Mouse (Mus musculus) embryo, embryonic 11 days (tissue): Measurements from ENCODE around the gene Hivep3.

Experiments used
- DNase-seq: peaks from one replicate; pipeline ENCODE4 v3.0.0-alpha.2; 2015

Hivep3 gene

DNA sequence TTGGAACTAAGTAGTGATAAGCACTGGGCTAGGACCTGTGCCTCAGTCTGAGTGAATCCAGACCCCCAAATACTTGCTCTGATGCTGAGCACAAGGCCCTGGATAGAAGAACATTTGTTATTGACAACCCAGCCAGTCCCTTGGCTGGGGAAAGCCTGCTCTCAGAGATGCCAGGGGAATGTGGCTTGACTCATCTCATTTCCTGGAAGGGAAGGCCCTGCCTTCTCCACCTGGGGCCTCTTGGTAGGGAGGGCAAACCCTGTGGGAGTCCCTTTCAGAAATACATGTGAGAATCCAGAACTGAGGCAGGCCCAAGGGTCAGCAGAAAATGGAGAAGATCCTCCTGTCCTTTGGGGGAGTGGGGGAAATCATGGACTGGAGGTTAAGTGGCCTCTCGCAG lies 294.1 kb downstream of the Hivep3 start:
- DNase-seq = no peak

GRCm38 (mm10) chr4:120029937-120030336 lies 296.4 kb downstream of the Hivep3 start:
- DNase-seq = no peak

DNA sequence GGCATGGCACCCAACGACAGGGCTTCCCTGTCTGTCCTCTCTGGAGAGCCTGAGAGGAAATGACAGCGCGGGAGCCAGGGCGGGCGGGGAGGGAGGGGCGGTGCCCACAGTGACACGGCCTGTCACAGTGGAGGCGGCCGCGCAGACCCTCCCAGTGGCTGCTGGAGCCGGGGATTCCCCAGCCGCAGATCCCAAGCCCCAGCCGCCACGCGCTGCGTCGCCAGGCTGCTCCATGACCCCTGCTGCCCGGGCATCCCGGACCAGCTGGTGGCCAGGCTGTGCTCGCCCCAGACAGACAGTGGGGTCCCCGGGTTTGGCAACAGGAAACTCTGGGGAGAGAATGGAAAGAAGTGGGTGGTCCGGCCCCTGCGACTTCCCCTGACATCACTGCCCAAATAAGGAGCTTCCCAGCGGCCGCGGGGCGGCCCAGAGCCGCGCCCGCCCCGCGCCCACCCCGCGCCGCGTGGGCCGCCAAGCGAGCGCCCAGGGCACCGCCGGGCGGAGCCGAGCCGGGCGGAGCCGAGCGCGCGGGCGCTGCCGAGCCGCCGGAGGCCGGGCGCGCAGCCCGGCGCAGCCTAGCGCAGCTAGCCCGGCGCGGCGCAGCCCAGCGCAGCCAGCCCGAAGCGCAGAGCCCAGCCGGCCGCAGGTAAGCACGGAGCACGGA lies 298.9 kb downstream of the Hivep3 start:
- peak; percentile 76 for DNase-seq

GRCm38 (mm10) chr4:120032984-120033355 lies 299.4 kb downstream of the Hivep3 start:
- DNase-seq = no peak

DNA sequence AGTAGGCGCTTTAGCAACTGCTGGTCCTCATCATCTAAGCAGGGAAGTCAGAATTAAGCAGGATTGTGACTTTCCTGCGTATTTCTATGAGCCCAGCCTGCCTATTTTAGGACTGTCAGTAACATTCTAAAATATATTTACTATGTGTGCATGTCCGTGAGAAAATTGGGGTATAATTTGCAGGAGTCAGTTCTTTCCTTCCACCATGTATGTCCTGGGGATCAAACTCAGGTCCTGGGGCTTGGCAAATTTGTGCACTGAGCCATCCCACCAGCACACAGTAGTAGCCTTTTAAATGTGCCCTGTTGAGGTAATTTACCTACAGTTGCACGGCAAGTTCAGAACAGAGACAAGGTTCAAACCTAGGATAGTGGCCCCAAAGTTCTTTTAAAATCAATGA lies 302.7 kb downstream of the Hivep3 start:
- DNase-seq = no peak

DNA sequence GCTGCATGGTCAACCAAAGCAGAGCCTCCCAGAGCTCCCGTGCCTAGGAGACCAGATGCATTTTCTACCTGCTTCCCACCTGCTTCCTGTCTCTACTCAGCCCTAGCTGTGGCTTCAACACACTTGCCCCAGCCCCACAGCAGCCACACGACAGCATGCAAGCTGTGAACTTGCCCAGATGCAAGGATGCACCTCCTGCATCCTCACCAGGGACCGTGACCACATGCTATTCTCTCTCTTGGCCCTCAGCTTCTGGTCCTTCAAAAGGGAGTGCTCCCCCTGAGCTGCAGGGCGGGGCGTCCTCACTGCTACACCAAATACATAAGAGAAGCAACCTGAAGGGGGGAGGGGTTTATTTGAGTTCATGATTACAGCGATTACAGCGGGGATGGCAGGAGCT lies 303.4 kb downstream of the Hivep3 start:
- no peak for DNase-seq

DNA sequence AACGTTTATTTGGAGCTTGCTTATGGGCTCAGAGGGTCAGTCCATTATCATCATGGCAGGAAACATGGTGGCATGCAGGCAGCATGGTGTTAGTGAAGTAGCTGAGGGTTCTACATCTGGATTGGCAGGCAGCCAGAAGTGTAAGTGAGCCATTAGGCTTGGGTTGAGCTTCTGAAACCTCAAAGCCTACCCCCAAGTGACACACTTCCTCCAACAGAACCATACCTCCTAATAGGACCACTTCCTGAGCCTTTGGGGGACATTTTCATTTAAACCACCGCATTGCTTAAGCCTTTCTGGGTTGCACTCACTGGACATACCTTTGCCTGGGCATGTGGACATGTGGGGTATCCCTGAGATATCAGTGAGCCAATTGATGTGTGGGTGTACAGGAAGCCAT lies 307.9 kb downstream of the Hivep3 start:
- DNase-seq = no peak

DNA sequence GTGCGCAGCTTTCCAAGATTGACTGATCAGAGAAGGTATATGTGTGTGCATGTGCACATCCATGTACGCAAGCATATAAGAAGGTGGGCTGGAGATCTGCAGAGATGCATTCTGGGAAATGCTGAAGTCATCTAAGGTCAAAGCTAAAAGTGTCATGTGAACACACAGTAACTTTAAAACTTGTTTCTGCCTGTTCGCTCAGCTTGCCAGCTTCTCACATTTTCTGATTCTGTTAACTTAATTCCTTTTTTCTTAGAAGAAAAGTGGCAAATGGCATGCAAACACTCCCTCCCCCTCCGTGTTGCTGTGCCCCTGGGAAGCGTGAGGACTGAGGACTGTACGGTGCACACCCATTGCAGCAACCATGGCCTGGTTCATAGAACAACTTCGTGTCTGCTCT lies 308.9 kb downstream of the Hivep3 start:
- no peak for DNase-seq

DNA sequence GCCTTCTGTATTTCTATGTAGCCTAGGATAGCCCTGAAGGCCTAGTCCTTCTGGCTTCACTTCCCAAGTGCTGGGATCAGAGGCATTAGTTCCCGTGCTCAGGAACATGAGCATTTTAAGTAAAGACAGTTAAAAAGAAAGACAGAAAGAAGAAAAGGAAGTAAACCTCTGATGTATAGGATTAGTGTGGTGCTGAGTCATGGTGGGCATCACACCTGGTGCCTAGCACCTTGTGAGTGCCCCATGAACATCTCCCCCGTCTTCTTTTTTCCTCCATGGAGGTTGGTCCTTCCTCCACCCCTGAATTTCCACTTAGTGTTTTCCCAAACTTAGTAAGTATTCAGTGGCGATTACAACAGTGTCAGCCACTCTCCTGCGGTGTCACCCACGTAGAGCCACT lies 311.0 kb downstream of the Hivep3 start:
- no peak for DNase-seq

- DNase-seq = no peak
Observed at GRCm38 (mm10) chr4:120045131-120045537, 311.6 kb downstream of the Hivep3 start.

DNA sequence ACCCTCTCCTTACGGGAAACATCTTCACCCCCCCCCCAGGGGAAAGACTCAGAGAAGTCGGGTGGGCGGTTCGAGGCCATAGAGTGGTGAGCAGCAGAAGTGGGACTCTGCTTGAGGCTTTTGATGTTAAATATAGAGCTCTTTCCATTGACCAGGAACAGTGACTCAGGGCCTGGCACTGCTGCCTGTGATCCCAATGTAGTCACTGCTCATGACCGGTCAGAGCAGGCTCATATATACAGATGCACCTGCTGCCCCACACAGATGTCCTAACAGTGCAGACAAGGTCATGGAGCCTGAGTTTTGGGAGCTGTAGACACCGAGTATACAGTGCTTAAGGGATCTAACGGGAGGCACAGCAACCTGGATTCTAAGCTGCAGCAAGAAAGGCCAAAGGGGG lies 312.3 kb downstream of the Hivep3 start:
- no peak for DNase-seq

DNA sequence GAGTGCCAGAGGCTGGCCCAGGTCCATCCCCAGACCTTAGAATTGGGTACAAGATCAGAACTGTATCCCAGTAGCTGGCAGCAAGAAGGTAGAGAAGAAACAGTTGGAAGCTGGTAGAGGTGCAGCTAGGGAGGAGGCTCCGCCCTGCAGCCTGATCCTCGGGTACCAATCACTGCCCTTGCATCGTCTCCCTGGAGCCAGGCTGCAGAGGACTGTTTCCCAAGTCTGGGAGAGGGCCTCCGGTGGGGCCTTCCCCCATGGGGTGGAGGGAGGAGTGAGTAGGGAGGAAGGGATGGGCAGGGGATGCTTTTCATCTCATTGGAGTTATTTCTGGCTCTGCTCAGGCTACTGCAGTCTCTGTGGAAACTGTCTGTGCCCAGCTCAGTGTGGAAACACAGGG lies 313.5 kb downstream of the Hivep3 start:
- no peak for DNase-seq

DNA sequence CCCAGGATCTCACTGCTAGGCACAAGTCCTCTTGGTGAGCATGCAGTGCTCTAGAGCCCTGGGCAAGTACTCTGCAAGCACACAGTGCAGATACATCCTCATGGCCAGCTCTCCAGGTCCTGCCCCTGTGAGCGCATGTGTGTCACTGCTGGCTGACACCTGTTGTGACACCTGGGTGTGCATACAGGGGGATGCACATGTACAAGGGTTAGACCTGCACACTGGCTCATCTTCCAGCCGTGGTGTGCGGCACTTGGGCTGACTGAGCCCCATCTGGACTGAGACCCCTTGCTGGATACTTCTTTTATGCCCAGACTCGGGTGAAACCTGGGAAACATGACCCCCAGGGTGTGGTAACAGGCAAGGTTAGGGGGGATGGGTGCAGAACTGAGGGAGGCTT lies 314.7 kb downstream of the Hivep3 start:
- no peak for DNase-seq

DNA sequence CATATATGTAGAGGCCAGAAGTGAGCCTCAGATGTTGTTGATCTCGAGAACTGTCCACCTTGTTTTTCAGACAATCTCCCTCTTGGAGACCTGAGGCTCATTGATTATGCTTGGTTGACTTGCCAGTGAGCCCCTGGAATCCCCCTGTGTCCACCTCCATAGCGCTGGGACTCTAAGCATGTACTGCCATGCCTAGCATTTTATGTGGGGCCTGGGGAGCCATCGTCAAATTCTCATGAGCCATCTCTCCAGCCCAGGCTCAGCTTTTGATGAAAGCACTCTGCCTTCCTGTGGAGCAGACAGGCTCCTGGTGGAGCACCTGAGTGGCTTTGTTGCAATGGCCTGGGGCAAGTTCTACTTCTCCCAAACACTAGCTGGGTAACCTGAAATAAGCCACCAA lies 316.3 kb downstream of the Hivep3 start:
- DNase-seq = no peak

- no peak for DNase-seq
Observed at GRCm38 (mm10) chr4:120052481-120052880, 318.9 kb downstream of the Hivep3 start.

DNA sequence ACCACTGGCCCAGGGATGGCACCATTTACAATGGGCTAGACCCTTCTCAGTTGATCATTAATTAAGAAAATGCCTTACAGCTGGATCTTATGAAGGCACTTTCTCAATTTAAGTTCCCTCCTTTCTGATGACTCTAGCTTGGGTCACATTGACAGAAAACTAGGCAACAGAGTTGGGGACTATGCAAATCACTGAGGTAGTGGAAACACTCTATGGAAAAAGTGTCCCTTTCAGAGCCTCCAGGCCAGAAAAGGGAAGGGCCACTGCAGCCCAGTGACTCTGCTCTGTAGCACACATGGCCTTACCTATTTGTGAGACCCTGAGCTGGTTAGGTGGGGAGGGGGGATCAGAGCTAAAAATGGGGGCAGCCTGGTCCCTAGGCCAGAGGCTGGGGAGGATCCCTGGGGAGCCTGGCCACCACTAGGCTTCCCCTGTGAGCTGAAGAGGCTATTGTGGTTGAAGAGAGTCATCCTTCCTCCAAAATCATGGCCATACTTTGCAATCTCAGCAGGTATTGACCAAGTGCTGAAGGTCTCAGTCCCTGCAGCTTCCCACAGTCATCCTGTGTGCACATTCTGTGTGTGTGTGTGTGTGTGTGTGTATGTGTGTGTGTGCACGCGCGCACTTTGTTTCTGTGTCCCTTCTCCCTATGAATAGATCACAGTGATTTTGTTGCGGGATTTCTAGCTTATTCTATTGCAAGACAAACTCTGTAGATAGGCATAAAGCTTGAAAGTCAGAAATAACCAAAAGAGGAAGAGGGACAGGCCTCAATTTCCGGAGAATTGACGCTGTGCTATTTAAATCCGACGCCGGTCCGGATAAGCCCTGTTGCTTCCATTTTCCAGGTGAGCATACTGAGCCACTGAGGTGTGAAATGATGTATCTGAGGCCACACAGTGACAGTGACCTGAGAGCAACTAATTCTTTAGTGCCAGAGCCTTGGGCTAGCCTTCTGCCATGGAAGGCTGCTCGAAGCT lies 319.7 kb downstream of the Hivep3 start:
- no peak for DNase-seq

DNA sequence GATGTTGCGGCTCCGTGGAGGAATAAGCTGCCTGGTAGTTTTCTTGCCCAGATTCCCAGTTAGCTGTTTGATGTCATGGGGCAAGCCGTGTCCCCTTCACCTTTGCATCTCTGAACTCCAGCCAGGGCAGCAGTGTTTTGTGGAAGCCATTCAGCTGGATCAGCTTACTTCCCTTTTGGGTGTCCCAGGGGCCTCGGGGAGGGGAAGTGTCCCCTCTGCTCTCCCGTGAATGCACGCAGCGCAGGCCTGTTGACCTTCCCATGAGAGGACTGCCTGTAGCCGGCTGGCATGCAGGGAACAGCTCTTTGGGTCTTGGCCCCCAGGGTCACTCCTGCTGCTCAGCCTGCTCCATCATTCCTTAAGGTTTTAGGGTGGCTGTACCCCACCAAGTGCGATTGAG lies 320.6 kb downstream of the Hivep3 start:
- DNase-seq = no peak

- no peak for DNase-seq
Observed at GRCm38 (mm10) chr4:120056451-120056850, 322.9 kb downstream of the Hivep3 start.

DNA sequence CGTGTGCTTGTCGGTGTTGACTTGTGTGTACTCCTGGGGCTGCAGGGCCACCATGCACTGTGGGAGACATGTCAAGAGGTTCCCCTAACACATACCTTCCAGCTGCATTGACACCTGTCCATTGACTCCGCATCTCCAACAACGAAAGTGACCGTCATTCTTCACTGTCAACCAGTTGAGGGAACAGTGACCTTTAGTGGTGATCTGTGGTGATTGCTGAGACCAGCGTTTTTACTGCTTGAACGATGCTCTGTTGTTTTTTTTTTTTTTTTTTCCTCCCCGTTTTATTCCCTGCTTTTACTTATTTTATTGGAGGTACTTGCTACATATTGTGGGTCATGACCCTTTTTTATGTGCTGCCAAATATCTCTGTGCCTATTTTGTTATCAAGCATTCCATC lies 323.9 kb downstream of the Hivep3 start:
- no peak for DNase-seq

- no peak for DNase-seq
Observed at GRCm38 (mm10) chr4:120058157-120058556, 324.6 kb downstream of the Hivep3 start.

- no peak for DNase-seq
Observed at GRCm38 (mm10) chr4:120058794-120059193, 325.2 kb downstream of the Hivep3 start.

GRCm38 (mm10) chr4:120061727-120062126 lies 328.1 kb downstream of the Hivep3 start:
- DNase-seq = no peak

DNA sequence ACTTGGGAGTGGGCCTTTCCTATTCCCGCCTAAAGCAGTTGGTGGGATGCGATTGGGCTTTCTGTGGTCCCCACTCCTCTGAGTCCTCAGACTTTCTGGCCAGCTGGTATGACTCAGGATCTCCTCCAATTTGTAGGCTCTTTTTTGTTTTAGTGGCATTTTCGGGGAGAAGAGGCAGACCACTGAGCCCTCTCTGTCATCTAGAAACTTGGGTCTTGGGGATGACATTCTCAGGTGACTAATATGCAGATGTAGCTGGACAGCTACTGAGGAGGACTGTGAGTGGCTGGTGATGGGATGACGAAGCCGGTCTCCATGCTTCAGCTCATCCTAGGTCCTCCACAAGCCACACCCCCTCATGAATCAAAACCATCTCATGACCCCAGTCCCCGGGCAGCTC lies 328.6 kb downstream of the Hivep3 start:
- DNase-seq = no peak

GRCm38 (mm10) chr4:120062754-120063153 lies 329.2 kb downstream of the Hivep3 start:
- no peak for DNase-seq
